13 mouse cellular contexts compared by ENCODE assay signal in the genomic region with DNA sequence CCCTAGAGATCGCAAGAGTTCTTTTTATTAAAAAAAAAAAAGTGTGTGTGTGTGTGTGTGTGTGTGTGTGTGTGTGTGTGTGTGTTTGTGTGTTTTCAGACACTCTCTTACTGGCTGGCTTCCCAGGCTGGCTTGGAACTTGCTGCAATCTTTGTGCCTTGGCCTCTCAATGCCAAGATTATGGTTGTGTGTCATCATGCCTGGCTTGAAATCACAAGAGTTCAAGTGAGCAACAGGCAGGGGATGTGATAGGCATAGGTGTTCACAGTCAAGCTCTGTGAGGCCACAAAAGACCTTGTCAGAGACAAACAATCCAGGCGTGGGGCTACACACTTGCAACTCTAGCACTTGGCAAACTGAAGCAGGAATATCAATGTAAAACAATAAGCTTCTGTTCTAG. TPM values are rescaled to one million over a fixed set of nuclear protein-coding genes. Genes with fewer than 3 reads are reported as not detected.
DNase-seq lines count a peak whose midpoint lies in the region; ATAC-seq and TF ChIP-seq lines count a peak whose summit lies in the region.
"Had no signal": no experiment of that assay in that cellular context is flagged by ENCODE, and none has a peak within 500 bp of the region (broad histone marks: within the 10 kb centered on the region; RNA-seq: fewer than 3 reads in every experiment).

No protein-coding gene starts in this region.

- no peaks in the 10 kb centered on the region for H3K27me3 ChIP-seq in forebrain, postnatal 0 days (ENCODE audit: insufficient read depth, low read length)
- no peaks in the 10 kb centered on the region for H3K27me3 ChIP-seq in forebrain, embryonic 13.5 days
- no peaks in the 10 kb centered on the region for H3K27me3 ChIP-seq in heart, embryonic 15.5 days
- no peaks in the 10 kb centered on the region for H3K27me3 ChIP-seq in stomach, postnatal 0 days (ENCODE audit: control insufficient read depth, insufficient read depth, low read length)
- no peaks in the 10 kb centered on the region for H3K27me3 ChIP-seq in neural tube, embryonic 15.5 days (replicated peaks)
- H3K27me3 ChIP-seq: embryonic facial prominence, embryonic 15.5 days had no signal

- 41% methylated on average over 2 of the region's 2 CpGs for WGBS in forebrain, postnatal 0 days
- WGBS in forebrain, embryonic 13.5 days = 58% methylated on average over 2 of the region's 2 CpGs
- 41% methylated on average over 2 of the region's 2 CpGs for WGBS in heart, embryonic 15.5 days
- 44% methylated on average over 2 of the region's 2 CpGs for WGBS in stomach, postnatal 0 days
- 73% methylated on average over 2 of the region's 2 CpGs for WGBS in neural tube, embryonic 15.5 days

- ATAC-seq in forebrain, postnatal 0 days = peak; percentile 29; the same call in 1 of the 2 replicates
- no peak for ATAC-seq in forebrain, embryonic 13.5 days
- 0 out of 2 replicates have a peak, but pooled peaks have one; percentile 40 for ATAC-seq in heart, embryonic 15.5 days (replicated peaks; ENCODE audit: insufficient number of reproducible peaks, insufficient read depth, low FRiP score, low read depth)
- peak; percentile 55 for ATAC-seq in stomach, postnatal 0 days (ENCODE audit: low FRiP score, low TSS enrichment)
- no peak for ATAC-seq in neural tube, embryonic 15.5 days (ENCODE audit: low FRiP score)

- no peak overlapping the region for H3K27ac ChIP-seq in forebrain, postnatal 0 days (ENCODE audit: low read depth, low read length)
- no peak overlapping the region for H3K27ac ChIP-seq in forebrain, embryonic 13.5 days
- peak overlapping the region; percentile 15; the same call in 1 of the 2 replicates for H3K27ac ChIP-seq in heart, embryonic 15.5 days
- 0 out of 2 replicates have a peak overlapping the region, but pooled peaks have one; percentile 13 for H3K27ac ChIP-seq in stomach, postnatal 0 days (replicated peaks)
- H3K27ac ChIP-seq in neural tube, embryonic 15.5 days (replicated peaks) = no peak overlapping the region
- H3K27ac ChIP-seq: embryonic facial prominence, embryonic 15.5 days; liver, embryonic 15.5 days had no signal

- no peaks in the 10 kb centered on the region for H3K36me3 ChIP-seq in forebrain, postnatal 0 days (ENCODE audit: insufficient read depth)
- no peaks in the 10 kb centered on the region for H3K36me3 ChIP-seq in forebrain, embryonic 13.5 days (ENCODE audit: poor library complexity, severe bottlenecking)
- H3K36me3 ChIP-seq in heart, embryonic 15.5 days = no peaks in the 10 kb centered on the region
- no peaks in the 10 kb centered on the region for H3K36me3 ChIP-seq in stomach, postnatal 0 days (ENCODE audit: control insufficient read depth, insufficient read depth, low read length)
- no peaks in the 10 kb centered on the region for H3K36me3 ChIP-seq in neural tube, embryonic 15.5 days
- H3K36me3 ChIP-seq: embryonic facial prominence, embryonic 15.5 days; liver, embryonic 15.5 days had no signal

- H3K4me3 ChIP-seq in forebrain, postnatal 0 days (ENCODE audit: low read depth, low read length) = no peak overlapping the region
- H3K4me3 ChIP-seq in forebrain, embryonic 13.5 days = no peak overlapping the region
- no peak overlapping the region for H3K4me3 ChIP-seq in heart, embryonic 15.5 days
- H3K4me3 ChIP-seq in stomach, postnatal 0 days (ENCODE audit: low read depth, low read length) = no peak overlapping the region
- H3K4me3 ChIP-seq in neural tube, embryonic 15.5 days (replicated peaks) = no peak overlapping the region
- H3K4me3 ChIP-seq: embryonic facial prominence, embryonic 15.5 days; liver, embryonic 15.5 days had no signal

- no peaks in the 10 kb centered on the region for H3K4me1 ChIP-seq in forebrain, postnatal 0 days (ENCODE audit: insufficient read depth)
- H3K4me1 ChIP-seq in forebrain, embryonic 13.5 days = no peaks in the 10 kb centered on the region
- 0 out of 2 replicates have a peak, but pooled peaks cover 11% of the 10 kb centered on the region for H3K4me1 ChIP-seq in heart, embryonic 15.5 days (replicated peaks)
- no peaks in the 10 kb centered on the region for H3K4me1 ChIP-seq in stomach, postnatal 0 days (replicated peaks; ENCODE audit: control insufficient read depth, insufficient read depth)
- no peaks in the 10 kb centered on the region for H3K4me1 ChIP-seq in neural tube, embryonic 15.5 days
- H3K4me1 ChIP-seq: embryonic facial prominence, embryonic 15.5 days; liver, embryonic 15.5 days had no signal

- peak; percentile 67 for DNase-seq in forebrain, postnatal 0 days
- DNase-seq in testis, postnatal 10 days (ENCODE audit: low spot score) = peak; percentile 64
- DNase-seq in testis, postnatal 14 days (ENCODE audit: low spot score) = no peak
- DNase-seq in stomach, postnatal 0 days (ENCODE audit: low spot score) = peak; percentile 45
- no peak for DNase-seq in urinary bladder, postnatal 4 days (ENCODE audit: low spot score in 2 of 2)
- DNase-seq: cerebellum, adult 18-20 months; kidney, adult 18-20 months; right cerebral cortex, adult 18-20 months had no signal

- TF ChIP-seq CTCF in forebrain, postnatal 0 days (IDR thresholded peaks at IDR 0.05; ENCODE audit: low read depth) = no peak
- no peak for TF ChIP-seq CTCF in stomach, postnatal 0 days (IDR thresholded peaks at IDR 0.05; ENCODE audit: low read depth)

- H3K4me2 ChIP-seq in forebrain, postnatal 0 days (ENCODE audit: low read depth) = no peak overlapping the region
- H3K4me2 ChIP-seq in forebrain, embryonic 13.5 days = no peak overlapping the region
- H3K4me2 ChIP-seq in heart, embryonic 15.5 days = no peak overlapping the region
- no peak overlapping the region for H3K4me2 ChIP-seq in stomach, postnatal 0 days (replicated peaks; ENCODE audit: low read depth)
- H3K4me2 ChIP-seq in neural tube, embryonic 15.5 days = no peak overlapping the region
- H3K4me2 ChIP-seq: embryonic facial prominence, embryonic 15.5 days; liver, embryonic 15.5 days had no signal

- no peak for TF ChIP-seq EP300 in stomach, postnatal 0 days (optimal IDR thresholded peaks at IDR 0.05)

- no peaks in the 10 kb centered on the region for H3K9me3 ChIP-seq in forebrain, postnatal 0 days (ENCODE audit: low read length)
- no peaks in the 10 kb centered on the region; the same call in 1 of the 2 replicates for H3K9me3 ChIP-seq in forebrain, embryonic 13.5 days (replicated peaks)
- H3K9me3 ChIP-seq in heart, embryonic 15.5 days (replicated peaks) = no peaks in the 10 kb centered on the region
- no peaks in the 10 kb centered on the region for H3K9me3 ChIP-seq in stomach, postnatal 0 days (ENCODE audit: control insufficient read depth, low read length)
- no peaks in the 10 kb centered on the region for H3K9me3 ChIP-seq in neural tube, embryonic 15.5 days (replicated peaks)
- H3K9me3 ChIP-seq: embryonic facial prominence, embryonic 15.5 days; liver, embryonic 15.5 days had no signal

- no peak overlapping the region for H3K9ac ChIP-seq in forebrain, postnatal 0 days
- H3K9ac ChIP-seq in forebrain, embryonic 13.5 days = no peak overlapping the region
- H3K9ac ChIP-seq in heart, embryonic 15.5 days = no peak overlapping the region
- no peak overlapping the region for H3K9ac ChIP-seq in stomach, postnatal 0 days (ENCODE audit: low read length)
- H3K9ac ChIP-seq in neural tube, embryonic 15.5 days (replicated peaks) = no peak overlapping the region
- H3K9ac ChIP-seq: embryonic facial prominence, embryonic 15.5 days; liver, embryonic 15.5 days had no signal

RNA-seq across cellular contexts. Expression of a gene that starts 7.1 kb away (rescaled TPM):
- total RNA-seq in forebrain, postnatal 0 days (2014; rRNA removed) = 94.6 and 119 TPM in 2 replicates
- polyA plus RNA-seq in forebrain, postnatal 0 days (2015; fragmentation: Nextera tagmentation; extraction: Ambion mirVana) = 113 and 150 TPM in 2 replicates
- 65.3 and 75.9 TPM in 2 replicates for polyA plus RNA-seq in forebrain, embryonic 13.5 days (2015; fragmentation: Nextera tagmentation; extraction: Ambion mirVana)
- 38.2 and 51.3 TPM in 2 replicates for polyA plus RNA-seq in heart, embryonic 15.5 days (2015; fragmentation: Nextera tagmentation; extraction: Ambion mirVana)
- 66.9 and 69.9 TPM in 2 replicates for polyA plus RNA-seq in stomach, postnatal 0 days (2015; fragmentation: Nextera tagmentation; extraction: Ambion mirVana)
- 86.3 and 86.6 TPM in 2 replicates for polyA plus RNA-seq in neural tube, embryonic 15.5 days (2015; fragmentation: Nextera tagmentation; extraction: Ambion mirVana)

RNA-seq across cellular contexts. Expression of a gene that starts 19.9 kb away (rescaled TPM):
- total RNA-seq in forebrain, postnatal 0 days (2014; rRNA removed) = 278 and 312 TPM in 2 replicates
- polyA plus RNA-seq in forebrain, postnatal 0 days (2015; fragmentation: Nextera tagmentation; extraction: Ambion mirVana) = 371 and 381 TPM in 2 replicates
- 222 and 245 TPM in 2 replicates for polyA plus RNA-seq in forebrain, embryonic 13.5 days (2015; fragmentation: Nextera tagmentation; extraction: Ambion mirVana)
- polyA plus RNA-seq in heart, embryonic 15.5 days (2015; fragmentation: Nextera tagmentation; extraction: Ambion mirVana) = 124 and 153 TPM in 2 replicates
- 107 and 115 TPM in 2 replicates for polyA plus RNA-seq in stomach, postnatal 0 days (2015; fragmentation: Nextera tagmentation; extraction: Ambion mirVana)
- polyA plus RNA-seq in neural tube, embryonic 15.5 days (2015; fragmentation: Nextera tagmentation; extraction: Ambion mirVana) = 300 and 346 TPM in 2 replicates

Comparison
In these comparisons a context has a peak if more than half of its experiments do, and no peak if none do; other contexts are left out.
1. ATAC-seq: peak in forebrain, postnatal 0 days (single experiment), heart, embryonic 15.5 days (single experiment) and stomach, postnatal 0 days (single experiment); none in forebrain, embryonic 13.5 days (single experiment) and neural tube, embryonic 15.5 days (single experiment).
2. DNase-seq: peak in forebrain, postnatal 0 days (single experiment), testis, postnatal 10 days (single experiment) and stomach, postnatal 0 days (single experiment); none in testis, postnatal 14 days (single experiment) and urinary bladder, postnatal 4 days (0 of 2).
3. H3K27ac ChIP-seq: peak in heart, embryonic 15.5 days (single experiment) and stomach, postnatal 0 days (single experiment); none in forebrain, postnatal 0 days (single experiment), forebrain, embryonic 13.5 days (single experiment) and neural tube, embryonic 15.5 days (single experiment).